Mouse (Mus musculus) C2C12 (cell line): ENCODE data around the gene Clec16a. TPM values are rescaled to one million over a fixed set of nuclear protein-coding genes. Genes with fewer than 3 reads are reported as not detected.

Source experiments
- H3K27me3 ChIP-seq: one replicate; pipeline ENCODE4 v1.6.1; 2011; ENCODE audit not compliant: control insufficient read depth, insufficient read depth, insufficient read length
- H3K36me3 ChIP-seq: one replicate; pipeline ENCODE4 v1.6.1; 2011; ENCODE audit not compliant: control insufficient read depth, insufficient read depth
- H3K4me3 ChIP-seq: one replicate; pipeline ENCODE4 v1.5.1; 2011; ENCODE audit warnings: mild to moderate bottlenecking, control low read depth; ENCODE audit not compliant: poor library complexity, insufficient read depth, severe bottlenecking
- H3K79me2 ChIP-seq: one replicate; pipeline ENCODE4 v1.6.1; 2011; ENCODE audit not compliant: control insufficient read depth, insufficient read depth
- H3K79me3 ChIP-seq: one replicate; pipeline ENCODE4 v1.6.1; 2011; ENCODE audit warnings: low read depth, control low read depth
- H3ac ChIP-seq: one replicate; pipeline ENCODE3; 2011; ENCODE audit warnings: low read depth; ENCODE audit not compliant: control insufficient read depth, insufficient read length
- CEBPB ChIP-seq: IDR thresholded peaks from one replicate; pipeline ENCODE4 v1.6.1; 2011; ENCODE audit warnings: low read depth, mild to moderate bottlenecking, control low read depth, moderate library complexity
- CTCF ChIP-seq: IDR thresholded peaks from one replicate; pipeline ENCODE4 v1.5.1; 2011; ENCODE audit not compliant: control insufficient read depth, insufficient read depth, insufficient read length
- FOSL1 ChIP-seq: IDR thresholded peaks from one replicate; pipeline ENCODE4 v1.8.0; 2011; ENCODE audit warnings: mild to moderate bottlenecking, low read length; ENCODE audit not compliant: poor library complexity, insufficient read depth, severe bottlenecking
- MAX ChIP-seq: IDR thresholded peaks from one replicate; pipeline ENCODE4 v1.6.1; 2011; ENCODE audit warnings: mild to moderate bottlenecking, control low read depth
- MYOD1 ChIP-seq: IDR thresholded peaks from one replicate; pipeline ENCODE4 v1.6.1; 2011; ENCODE audit warnings: low read depth; ENCODE audit not compliant: control insufficient read depth, insufficient read length
- MYOG ChIP-seq: IDR thresholded peaks from one replicate; pipeline ENCODE4 v1.6.1; 2011; ENCODE audit not compliant: control insufficient read depth, insufficient read length; ENCODE audit errors: extremely low read depth
- USF1 ChIP-seq: IDR thresholded peaks from one replicate; pipeline ENCODE4 v1.6.1; 2011; ENCODE audit warnings: low read depth, mild to moderate bottlenecking, control low read depth, moderate library complexity
- polyA plus RNA-seq: library from polyadenylated mRNA; unstranded; fragments of >200 nt; fragmentation: generic; extraction: Trizol; gene quantifications from one replicate; pipeline ENCODE4 v1.2.1, GENCODE M21; 2012; ENCODE audit warnings: missing spikeins

The Clec16a gene
- polyA plus RNA-seq, 1 experiment, result 10.0 TPM

DNA sequence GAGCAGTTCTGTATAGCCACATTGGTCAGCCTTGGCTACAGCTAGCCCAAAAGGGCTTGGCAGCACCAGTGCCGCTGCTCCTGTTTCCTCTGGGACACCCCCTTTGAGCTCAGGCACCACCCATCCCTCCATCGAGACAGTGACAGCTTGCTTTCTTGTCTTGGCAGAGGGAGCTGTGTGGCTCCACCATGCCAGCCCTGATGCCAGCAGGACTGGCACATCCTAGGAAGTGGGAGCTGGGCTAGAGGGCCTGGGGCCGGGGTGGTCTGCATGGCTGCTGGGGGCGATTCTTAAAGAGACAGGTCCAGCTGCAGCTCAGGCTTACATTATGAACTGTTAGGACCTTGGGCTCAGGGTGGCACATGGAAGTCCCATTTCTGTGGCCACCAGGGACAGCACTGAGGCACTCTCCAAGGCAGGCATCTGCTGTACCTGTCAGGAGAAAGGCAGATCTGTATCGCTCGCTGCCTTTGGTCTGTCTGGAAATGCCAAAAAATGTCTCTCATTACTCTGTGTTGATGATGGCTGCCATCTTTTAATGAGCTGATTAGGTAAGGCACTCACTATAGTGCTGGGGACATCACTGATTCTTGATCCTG lies 18.0 kb upstream of the Clec16a start:
- TF ChIP-seq MYOD1 (no peak), CEBPB (no peak), USF1 (no peak), CTCF (no peak), MYOG (no peak), FOSL1 (no peak), MAX (no peak)
- Histone ChIP-seq H3K4me3 (no peak overlapping the region), H3ac (no peak overlapping the region), H3K36me3 (no peaks in the 10 kb centered on the region), H3K79me3 (no peaks in the 10 kb centered on the region), H3K27me3 (no peaks in the 10 kb centered on the region), H3K79me2 (no peaks in the 10 kb centered on the region)

- Histone ChIP-seq H3K79me3 (no peaks in the 10 kb centered on the region), H3K4me3 (no peak overlapping the region), H3K27me3 (no peaks in the 10 kb centered on the region), H3ac (no peak overlapping the region), H3K36me3 (no peaks in the 10 kb centered on the region), H3K79me2 (no peaks in the 10 kb centered on the region)
- TF ChIP-seq MAX (no peak), USF1 (no peak), MYOD1 (no peak), MYOG (no peak), CTCF (no peak), CEBPB (no peak)
These were observed 16.8 kb upstream of the Clec16a start for GRCm38 (mm10) chr16:10528382-10528781.

- Histone ChIP-seq H3K36me3 (no peaks in the 10 kb centered on the region), H3K4me3 (no peak overlapping the region), H3K27me3 (no peaks in the 10 kb centered on the region), H3K79me2 (no peaks in the 10 kb centered on the region), H3ac (no peak overlapping the region), H3K79me3 (no peaks in the 10 kb centered on the region)
- TF ChIP-seq USF1 (no peak), CEBPB (no peak)
These were observed 15.0 kb upstream of the Clec16a start for GRCm38 (mm10) chr16:10530179-10530578.

- Histone ChIP-seq H3K79me2 (no peaks in the 10 kb centered on the region), H3K27me3 (no peaks in the 10 kb centered on the region), H3ac (no peak overlapping the region), H3K4me3 (no peak overlapping the region), H3K36me3 (no peaks in the 10 kb centered on the region), H3K79me3 (no peaks in the 10 kb centered on the region)
- TF ChIP-seq FOSL1, result no peak
- no peak for TF ChIP-seq MYOD1
- TF ChIP-seq CTCF, result no peak
- no peak for TF ChIP-seq USF1
- TF ChIP-seq MAX, result no peak
- no peak for TF ChIP-seq MYOG
- no peak for TF ChIP-seq CEBPB
These were observed 11.4 kb upstream of the Clec16a start for GRCm38 (mm10) chr16:10533781-10534180.

DNA sequence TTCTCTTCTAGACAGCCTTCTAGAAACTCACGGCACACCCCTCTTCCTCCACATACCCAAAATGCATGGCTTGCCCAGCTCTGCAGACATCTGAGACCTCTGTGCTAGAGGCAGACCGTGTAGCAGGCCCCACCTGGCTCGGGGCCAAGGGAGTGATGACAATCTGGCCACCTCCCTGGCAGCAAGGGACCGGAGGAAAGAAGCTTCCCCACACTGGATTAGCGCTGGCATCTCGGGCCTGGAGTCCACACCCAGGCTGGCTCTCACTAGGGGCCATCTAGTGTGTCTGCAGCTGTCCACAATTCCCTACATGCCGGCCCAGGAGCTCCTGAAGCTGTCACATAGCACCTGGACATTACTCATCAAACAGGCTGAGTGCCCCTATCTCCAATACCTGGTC lies 10.6 kb upstream of the Clec16a start:
- Histone ChIP-seq H3K4me3 (no peak overlapping the region), H3ac (no peak overlapping the region), H3K79me3 (no peaks in the 10 kb centered on the region), H3K27me3 (no peaks in the 10 kb centered on the region), H3K36me3 (no peaks in the 10 kb centered on the region), H3K79me2 (peaks cover 4% of the 10 kb centered on the region)
- TF ChIP-seq CTCF (no peak), CEBPB (no peak), MAX (no peak), FOSL1 (no peak)

DNA sequence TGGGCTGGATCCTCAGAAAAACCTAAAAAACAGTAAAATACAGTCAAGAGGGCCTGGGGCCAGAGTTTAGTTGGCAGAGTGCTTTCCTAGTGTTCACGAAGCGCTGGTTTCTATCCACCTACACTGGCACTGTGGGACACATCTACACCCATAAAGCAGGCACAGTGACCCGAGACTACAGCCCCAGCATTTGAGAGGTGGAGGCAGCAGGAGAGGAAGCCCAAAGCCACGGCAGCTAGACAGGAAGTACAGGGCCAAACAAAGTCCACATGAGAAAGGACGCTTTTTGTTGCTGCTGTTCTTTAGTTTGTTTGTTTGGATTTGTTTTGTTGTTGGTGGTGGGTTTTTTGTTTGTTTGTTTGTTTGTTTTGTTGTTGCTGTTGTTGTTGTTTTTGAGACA lies 8.8 kb upstream of the Clec16a start:
- H3K79me3 ChIP-seq, result peaks cover 6% of the 10 kb centered on the region
- H3K4me3 ChIP-seq, result no peak overlapping the region
- H3ac ChIP-seq, result no peak overlapping the region
- no peak for TF ChIP-seq FOSL1
- TF ChIP-seq MYOD1, result no peak
- no peak for TF ChIP-seq MAX
- TF ChIP-seq CEBPB, result no peak
- TF ChIP-seq CTCF, result no peak
- peaks cover 22% of the 10 kb centered on the region for H3K79me2 ChIP-seq
- no peaks in the 10 kb centered on the region for H3K36me3 ChIP-seq
- no peaks in the 10 kb centered on the region for H3K27me3 ChIP-seq
